Mouse (Mus musculus): ENCODE data around the gene Tc2n.
"Not testable (repeated sequence)": the region's sequence is repeated elsewhere in the genome, so short reads cannot be mapped to it uniquely, and the experiment has no call there.

Tc2n gene

DNA sequence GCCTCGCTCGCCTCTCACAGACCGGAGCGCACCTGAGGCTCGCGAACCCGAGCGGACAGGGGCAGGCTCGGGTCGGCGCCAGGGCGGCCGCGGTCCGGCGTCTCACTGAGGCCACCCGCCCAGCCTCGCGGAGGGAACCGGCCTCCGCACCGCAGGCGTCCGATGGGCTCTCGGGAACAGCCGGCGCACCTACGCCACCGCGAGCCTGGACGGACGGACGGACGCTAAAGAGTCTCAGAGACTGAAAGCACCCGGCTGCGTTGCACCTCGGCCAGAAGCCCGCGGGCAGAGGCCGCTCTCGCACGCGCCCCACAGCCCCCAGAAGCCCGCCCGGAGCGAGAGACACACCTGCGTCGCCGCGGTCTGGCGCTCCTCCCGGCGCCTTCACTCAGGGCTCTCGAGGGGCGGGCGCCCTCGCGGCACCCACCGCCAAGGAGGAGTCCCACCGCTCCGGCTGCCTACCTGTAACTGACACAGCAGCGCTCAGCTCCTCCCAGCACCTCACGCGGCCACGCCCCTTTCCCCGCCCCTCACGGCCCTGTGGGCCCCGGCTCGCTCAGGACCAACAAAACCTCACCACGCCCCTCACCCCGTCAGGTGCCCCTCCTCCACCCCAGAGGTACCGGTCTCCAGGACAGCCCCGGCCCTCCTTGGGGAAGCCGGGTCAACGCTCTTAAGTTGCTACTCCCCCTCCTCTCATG, at the start of gene Tc2n:
Gene Tc2n, minus strand, starts transcription at position 470 of the 701 bp plus-strand sequence.
- peak; percentile 95 for DNase-seq (ENCODE audit: low spot score)

DNA sequence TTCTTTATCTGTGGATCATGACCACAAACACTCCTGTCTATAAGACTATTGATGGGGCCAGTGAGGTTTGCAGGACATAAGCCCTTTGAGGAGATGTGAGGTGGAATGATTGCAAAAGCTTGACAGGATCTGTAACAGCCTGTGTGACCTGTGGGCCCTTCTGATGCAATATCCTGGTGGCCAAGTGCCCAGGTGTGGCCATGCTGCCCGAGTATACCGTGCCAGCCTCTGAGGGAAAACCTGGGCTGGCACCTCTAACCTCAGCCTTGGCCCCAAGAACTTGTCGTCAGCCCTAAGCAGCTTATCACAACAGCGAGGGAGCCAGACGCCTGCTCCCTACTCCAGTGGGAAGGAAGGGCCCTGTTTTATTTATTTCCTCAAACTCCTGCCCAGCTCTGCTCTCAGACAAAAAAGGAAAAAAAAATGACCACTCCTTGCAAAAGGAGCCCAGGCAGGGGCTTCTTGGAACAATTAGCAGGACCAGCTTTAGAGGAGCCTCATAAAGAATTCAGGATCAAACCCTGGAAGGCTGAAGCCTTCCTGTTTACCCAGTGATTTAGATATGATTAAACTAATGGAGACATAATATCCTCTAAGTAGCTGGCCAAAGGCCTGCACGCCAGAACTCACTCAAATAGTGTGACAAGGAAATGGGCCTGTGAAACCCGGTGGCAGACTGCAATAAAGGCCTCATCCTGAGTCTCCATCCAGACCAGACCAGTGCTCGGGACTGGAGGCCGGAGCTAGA, 49.2 kb upstream of the Tc2n start:
- no peak for DNase-seq (ENCODE audit: low spot score)

DNA sequence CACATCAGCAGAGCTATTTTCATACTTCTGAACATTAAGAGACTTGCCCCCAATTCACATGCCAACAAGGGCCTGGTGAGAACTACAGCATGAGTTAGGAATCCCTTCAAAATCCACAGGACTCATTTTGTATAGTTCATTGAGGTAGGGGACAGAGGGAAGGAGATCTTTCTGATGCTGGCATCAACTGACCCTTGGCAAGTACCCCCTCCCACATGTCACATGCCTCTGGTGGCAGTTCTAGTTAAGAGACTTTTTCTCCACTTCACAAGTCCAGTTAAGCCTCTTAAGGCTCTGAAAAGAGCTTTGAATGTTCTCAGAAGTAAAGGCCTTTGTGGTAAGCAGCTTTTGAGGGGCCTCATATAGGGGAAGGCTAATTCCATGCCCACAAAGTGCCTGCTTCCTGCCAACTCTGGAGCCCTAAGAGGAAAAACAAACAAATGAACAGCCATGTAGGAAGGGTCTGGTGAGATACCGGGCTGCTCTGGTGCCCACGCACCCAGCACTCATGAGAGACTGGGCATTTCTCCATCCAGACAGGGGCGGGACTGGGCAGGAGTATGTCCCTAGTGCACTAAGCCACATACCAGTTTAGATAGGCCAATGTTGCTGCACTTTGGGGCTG, 48.0 kb upstream of the Tc2n start:
- DNase-seq (ENCODE audit: low spot score), result no peak

DNA sequence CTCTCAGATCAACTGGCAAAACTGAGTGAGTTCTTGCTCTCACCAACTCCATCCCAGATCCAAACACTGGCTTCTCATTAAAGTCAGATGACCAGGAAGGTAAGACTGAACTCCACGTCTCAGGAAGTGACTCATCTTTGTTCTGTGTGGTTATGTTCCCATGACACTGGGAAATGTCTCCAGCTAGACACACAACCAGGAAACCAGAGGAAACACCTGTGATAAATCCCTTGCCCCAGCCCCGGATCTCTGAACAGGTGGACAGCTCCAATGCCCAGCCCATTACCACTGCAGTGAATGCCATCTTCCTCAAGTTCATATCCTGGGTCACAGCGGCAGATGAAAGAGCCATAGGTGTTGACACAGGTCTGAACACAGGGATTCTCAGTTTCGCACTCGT, 46.5 kb upstream of the Tc2n start:
- DNase-seq (ENCODE audit: low spot score), result no peak

DNA sequence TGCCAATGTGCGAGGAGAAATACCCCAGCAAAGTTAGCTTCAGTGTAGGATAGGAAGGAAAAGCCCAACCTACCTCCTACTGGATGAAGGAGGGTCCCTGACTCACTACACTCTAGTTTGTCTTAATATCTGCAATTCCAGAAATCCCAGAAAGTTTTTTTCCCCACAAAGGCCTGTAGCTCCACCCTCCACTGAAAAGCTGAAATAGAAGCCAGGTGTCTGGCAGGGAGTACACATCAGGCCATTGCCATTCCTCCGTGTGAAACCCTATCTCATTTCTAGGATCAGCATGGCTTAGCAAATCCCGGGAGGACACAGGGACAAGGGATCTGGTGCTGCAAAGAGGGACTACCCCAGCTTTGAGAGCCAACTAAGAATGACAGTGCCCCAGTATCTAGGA, 44.7 kb upstream of the Tc2n start:
- no peak for DNase-seq (ENCODE audit: low spot score)

- no peak for DNase-seq (ENCODE audit: low spot score)
These were observed 43.7 kb upstream of the Tc2n start for GRCm38 (mm10) chr12:101762054-101762453.

- no peak for DNase-seq (ENCODE audit: low spot score)
These were observed 41.2 kb upstream of the Tc2n start for GRCm38 (mm10) chr12:101759440-101760045.

- DNase-seq (ENCODE audit: low spot score), result no peak
These were observed 40.4 kb upstream of the Tc2n start for GRCm38 (mm10) chr12:101758698-101759097.

DNA sequence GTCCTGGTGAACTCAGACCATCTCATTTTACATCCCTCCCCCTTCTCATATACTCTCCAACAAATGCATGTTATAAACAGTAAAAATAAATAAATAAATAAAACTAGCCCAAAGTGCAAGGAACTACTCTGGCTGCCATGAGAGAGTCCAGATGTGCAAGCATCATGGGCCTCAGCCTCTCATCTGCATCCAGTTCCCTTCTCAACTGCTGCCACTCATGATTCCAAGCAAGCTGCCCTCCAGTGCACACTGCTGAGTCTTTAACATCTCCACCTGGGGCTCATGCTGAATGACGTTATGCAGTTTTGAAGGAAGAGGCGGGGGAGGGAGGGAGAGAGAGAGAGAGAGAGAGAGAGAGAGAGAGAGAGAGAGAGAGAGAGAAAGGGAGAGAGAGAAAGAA, 24.1 kb upstream of the Tc2n start:
- DNase-seq (ENCODE audit: low spot score), result no peak

DNA sequence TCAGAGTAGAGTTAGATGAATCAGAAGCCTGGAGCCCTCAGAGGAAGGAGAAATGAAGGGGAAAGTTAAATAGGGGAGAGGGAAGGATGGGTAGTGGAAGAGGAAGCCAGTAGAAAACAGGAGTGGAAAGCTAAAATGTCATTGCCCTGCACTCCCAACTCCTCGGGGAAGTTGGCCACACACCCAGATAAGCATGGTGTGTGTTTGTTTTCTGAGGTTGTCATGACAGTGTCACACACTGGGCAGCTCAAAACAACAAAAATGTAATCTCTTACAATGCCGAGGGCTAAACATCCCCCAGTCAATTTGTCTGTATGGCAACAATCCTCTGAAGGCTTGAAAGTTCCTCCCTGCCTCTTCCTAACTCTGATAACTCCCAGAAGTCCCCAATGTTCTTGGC, 22.2 kb upstream of the Tc2n start:
- DNase-seq (ENCODE audit: low spot score), result no peak

- DNase-seq (ENCODE audit: low spot score), result no peak
These were observed 21.7 kb upstream of the Tc2n start for GRCm38 (mm10) chr12:101740045-101740444.

GRCm38 (mm10) chr12:101718755-101719150, 430 bp upstream of the Tc2n start:
- no peak for DNase-seq (ENCODE audit: low spot score)

DNA sequence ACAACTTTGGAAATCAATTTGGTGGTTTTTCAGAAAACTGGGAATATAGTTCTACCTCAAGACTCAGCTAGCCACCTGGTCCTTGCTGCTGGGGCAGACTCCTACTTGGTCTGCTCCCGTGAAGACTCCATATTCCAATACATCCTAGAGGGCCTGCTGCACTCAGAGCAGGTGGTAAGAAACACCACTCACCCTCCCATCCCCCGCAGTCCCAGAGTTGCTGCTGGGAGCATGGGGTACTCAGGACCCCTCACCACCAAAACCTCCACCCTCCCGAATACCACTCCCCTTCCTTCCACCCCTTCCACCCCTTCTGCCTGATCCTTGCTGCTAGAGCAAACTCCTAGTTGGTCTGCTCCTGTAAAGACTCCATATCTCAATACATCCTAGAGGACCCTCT, 19.1 kb downstream of the Tc2n start:
- DNase-seq (ENCODE audit: low spot score), result no peak

GRCm38 (mm10) chr12:101696521-101696920, 21.8 kb downstream of the Tc2n start:
- no peak for DNase-seq (ENCODE audit: low spot score)

- no peak for DNase-seq (ENCODE audit: low spot score)
These were observed 37.8 kb downstream of the Tc2n start for GRCm38 (mm10) chr12:101680538-101680937.

DNA sequence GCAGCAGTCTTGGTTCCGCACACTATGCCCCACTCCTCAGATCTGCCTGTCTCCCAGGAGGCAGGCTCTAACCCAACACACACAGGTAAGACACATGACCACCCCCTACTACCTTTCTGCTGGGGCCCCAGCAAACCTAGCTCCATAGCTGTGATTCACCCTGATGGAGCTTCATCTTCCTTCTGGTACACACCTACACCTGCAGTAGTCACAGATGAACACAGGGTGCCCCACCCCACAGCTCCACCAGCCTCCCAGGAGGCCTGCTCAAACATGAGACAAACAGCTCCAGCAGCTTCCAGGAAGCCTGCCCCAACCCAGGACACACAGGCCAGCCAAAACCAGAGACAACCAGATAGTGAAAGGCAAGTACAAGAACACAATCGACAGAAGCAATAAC, 50.8 kb downstream of the Tc2n start:
- no peak for DNase-seq (ENCODE audit: low spot score)

GRCm38 (mm10) chr12:101633137-101633536, 85.2 kb downstream of the Tc2n start:
- DNase-seq (ENCODE audit: low spot score), result no peak

GRCm38 (mm10) chr12:101606622-101607021, 111.7 kb downstream of the Tc2n start:
- DNase-seq (ENCODE audit: low spot score), result not testable (repeated sequence)
